Mouse (Mus musculus) heart, postnatal 36 days (tissue): ENCODE data around the gene C87436. TPM values are rescaled to one million over a fixed set of nuclear protein-coding genes. Genes with fewer than 3 reads are reported as not detected.

Experiments used
- DNase-seq, 2 experiments: peaks; one replicate each; pipeline ENCODE4 v3.0.0; 2021 to 2022
- intact Hi-C: fragments of 180-260 bp; cut with DNase I; formaldehyde crosslinking; loops from one replicate; pipeline ENCODE4 v1.15.1; 2025
- total RNA-seq, 2 experiments: library from RNA; stranded (reverse); gene quantifications; 2 replicates each; pipeline ENCODE4 v1.2.3; 2021

Gene C87436
- total RNA-seq, 2 experiments from 2014 or later: 9.6 to 10.9 TPM

DNA sequence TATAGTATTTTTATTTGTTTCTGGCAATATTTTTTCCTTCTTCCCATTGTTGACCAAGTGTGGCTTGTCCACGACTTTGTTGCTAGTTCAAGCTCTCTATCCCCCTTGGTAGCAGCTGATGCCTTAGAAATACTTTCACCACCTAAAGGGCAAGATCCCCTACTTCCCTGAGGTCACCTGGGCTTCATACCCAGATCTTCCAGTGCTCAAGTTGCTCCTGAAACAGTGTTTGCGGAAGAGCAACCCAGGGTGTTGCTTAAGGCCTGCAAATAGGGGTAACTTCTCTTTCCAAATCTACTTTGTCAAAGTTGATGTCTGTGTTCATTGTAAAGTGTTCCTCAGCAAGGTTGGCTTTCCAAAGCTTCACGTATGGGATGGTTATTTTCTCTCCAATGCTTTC is 18.9 kb upstream of the C87436 start:
- DNase-seq: no peak
- intact Hi-C loops: no loop called here

DNA sequence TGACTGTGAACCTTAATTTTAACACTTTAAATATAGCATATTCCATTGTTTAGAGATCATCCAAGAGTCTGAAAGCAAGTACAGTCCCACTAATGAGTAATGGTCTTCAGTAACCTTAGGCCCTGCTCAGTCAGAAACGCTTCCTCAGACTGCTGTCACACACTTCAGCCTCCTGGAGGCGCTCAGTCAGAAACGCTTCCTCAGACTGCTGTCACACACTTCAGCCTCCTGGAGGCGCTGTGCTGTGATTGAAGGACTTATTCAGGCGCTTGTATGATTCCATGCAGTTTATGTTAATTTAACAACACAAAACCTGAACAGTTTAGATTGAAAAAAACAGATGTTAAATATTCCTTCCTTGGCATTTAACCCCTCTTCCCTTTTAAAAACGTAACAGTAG is 17.7 kb upstream of the C87436 start:
- no peak for DNase-seq
- intact Hi-C loops: no loop called here

DNA sequence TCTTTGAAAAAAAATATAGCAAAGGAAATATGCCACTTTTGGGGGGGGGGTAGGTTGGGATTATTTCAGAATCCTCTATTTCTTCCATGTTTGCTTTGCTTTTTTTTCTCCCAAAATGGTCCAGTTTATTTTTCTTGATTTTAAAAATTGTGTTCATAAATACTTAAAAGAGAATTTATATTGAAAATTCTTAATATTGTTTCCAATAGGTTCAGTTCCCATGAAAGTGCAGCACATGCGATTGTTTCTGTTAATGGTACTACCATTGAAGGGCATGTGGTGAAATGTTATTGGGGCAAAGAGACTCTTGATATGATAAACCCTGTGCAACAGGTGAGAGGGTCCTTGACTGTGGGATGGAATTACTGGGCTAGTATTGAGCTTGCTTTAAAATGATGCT is 11.8 kb upstream of the C87436 start, which contains the start of gene Gm44790:
Gene Gm44790, plus strand, starts transcription at position 301 of the 400 bp plus-strand sequence.
- intact Hi-C loops: no loop called here
- no peak for DNase-seq

DNA sequence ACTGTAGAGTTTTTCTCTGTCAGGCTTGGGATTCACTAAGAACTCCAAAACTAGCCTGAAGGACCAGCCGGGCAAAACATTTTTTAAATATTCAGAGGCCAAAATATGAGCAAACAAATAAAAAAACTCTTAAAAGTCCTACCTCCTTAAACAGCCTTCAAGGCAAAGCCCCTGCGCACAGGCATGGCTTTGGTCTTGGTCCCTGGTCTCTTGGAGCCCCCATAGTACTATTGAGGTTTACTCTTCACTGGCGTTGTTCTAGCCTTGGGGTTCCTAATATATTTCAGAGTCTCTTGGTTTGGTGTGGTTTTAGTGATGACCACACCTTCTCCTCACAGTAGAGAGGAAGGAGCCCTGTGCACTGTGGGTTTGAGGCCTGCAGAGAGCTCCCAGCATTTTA is 6.6 kb upstream of the C87436 start:
- intact Hi-C loops: no loop called here
- DNase-seq: no peak

DNA sequence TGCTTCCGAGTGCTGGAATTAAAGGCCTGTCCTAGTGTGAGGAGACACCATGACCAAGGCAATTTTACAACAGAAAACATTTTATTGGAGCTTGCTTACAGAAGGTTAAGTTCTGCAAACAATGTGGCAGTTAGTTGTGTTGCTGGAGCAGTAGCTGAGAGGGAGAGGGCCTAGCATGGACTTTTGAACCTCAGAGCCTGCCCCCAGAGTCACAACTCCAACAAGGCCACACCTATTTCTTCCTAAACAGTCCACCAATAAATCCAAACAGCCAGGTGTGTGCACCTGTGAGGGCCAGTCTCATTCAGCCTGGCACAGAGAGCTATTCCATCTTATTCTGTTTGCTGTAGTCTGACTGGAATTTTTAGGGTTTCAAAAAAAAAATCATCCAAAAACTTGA is 4.5 kb upstream of the C87436 start:
- no peak for DNase-seq
- intact Hi-C loops: no loop called here

DNA sequence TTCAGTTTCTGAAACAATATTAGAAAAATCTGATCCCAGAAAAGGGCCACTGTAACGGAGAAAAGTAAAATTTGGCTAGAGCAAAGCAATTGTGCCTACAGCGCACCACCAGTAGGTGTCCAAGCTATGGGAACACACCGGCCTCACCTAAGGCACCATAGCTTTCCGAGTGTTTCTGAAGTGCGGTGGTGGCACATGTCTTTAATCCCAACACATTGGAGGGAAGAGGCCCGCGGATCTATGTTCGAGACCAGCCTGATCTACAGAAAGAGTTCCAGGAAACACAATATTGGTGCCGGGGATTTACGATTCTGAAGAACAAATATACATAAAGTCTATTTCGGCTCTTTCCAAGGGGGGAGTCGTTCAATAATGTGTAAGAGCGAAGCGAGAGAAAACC is 463 bp upstream of the C87436 start:
- DNase-seq: peak in 1 of 2 experiments; percentile 41
- intact Hi-C loops: loop anchor here (1.0 to 2.0 kb wide), 5 partner anchors 33 to 233 kb away; partner anchors contain the start of genes Fam136a and Tia1

DNA sequence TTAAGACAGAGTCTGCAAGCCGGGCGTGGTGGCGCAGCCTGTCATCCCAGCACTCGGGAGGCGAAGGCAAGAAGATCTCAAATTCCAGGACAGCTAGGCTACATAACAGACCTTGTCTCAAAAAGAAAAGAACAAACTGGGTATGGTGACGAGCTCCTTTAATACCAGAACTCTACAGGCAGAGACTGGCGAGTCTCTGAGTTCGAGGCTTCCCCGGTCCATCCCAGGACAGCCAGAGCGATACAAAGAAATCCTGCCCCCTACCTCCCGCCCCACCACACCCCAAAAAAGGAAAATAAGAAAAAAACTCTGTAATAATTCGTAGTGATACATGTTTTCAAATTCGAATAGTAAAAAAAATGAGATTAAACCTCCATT is 934 bp downstream of the C87436 start:
- DNase-seq: no peak
- intact Hi-C loops: loop anchor here (2.0 kb wide), 4 partner anchors 32 to 232 kb away; partner anchors contain the start of genes Fam136a and Tia1

DNA sequence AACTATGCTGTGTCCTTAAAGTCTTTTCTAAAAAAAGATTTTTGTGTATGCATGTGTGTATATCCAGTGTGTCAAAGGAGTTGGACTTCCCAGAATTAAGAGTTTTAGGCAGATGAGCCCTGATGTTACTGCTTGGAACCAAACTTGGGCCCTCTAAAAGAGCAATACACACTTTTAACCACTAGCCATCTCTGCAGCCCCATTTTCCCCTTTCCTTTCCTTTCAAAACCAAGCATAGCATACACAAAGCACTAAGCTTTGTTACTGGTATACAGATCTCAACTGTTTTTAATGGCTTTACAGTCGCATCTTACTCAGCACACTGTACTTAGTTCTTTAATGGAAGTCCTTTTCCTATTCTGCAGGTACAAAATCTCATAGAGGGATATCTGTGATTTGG is 1.4 kb downstream of the C87436 start:
- intact Hi-C loops: loop anchor here (2.0 kb wide), 4 partner anchors 31 to 231 kb away; partner anchors contain the start of genes Fam136a and Tia1

DNA sequence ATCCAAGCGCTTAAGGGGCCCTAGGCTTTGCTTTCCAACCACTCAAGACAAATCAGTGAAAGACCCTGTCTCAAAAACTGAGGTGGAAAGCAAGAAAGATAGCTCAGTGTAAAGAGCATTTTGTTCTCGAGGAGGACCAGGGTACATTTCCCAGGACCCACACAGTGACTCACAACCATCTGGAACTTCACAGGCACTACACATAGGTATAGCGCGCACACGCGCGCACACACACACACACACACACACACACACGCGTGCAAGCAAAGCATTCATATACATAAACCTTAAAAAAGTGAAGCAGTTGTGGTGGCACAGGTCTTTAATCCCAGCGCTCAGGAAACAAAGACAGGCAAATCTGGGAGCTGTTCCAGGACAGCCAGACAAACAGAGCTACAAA is 3.4 kb downstream of the C87436 start:
- DNase-seq: no peak
- intact Hi-C loops: no loop called here

More for the DNA sequence above, 1.4 kb downstream of the C87436 start:
- no peak for DNase-seq

DNA sequence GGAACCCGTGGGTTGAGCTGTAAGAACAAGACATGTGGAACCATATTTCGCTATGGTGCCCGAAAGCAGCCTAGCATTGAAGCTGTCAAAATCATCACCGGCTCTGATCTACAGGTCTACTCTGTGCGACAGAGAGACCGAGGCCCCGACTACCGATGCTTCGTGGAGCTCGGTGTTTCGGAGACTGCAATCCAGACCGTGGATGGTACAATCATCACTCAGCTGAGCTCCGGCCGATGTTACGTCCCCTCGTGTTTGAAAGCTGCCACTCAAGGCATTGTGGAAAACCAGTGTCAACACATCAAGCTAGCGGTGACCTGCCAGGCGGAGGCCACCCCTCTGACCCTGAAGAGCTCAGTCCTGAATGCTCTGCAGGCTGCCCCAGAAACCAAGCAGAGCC is 7.4 kb downstream of the C87436 start:
- intact Hi-C loops: no loop called here
- no peak for DNase-seq

DNA sequence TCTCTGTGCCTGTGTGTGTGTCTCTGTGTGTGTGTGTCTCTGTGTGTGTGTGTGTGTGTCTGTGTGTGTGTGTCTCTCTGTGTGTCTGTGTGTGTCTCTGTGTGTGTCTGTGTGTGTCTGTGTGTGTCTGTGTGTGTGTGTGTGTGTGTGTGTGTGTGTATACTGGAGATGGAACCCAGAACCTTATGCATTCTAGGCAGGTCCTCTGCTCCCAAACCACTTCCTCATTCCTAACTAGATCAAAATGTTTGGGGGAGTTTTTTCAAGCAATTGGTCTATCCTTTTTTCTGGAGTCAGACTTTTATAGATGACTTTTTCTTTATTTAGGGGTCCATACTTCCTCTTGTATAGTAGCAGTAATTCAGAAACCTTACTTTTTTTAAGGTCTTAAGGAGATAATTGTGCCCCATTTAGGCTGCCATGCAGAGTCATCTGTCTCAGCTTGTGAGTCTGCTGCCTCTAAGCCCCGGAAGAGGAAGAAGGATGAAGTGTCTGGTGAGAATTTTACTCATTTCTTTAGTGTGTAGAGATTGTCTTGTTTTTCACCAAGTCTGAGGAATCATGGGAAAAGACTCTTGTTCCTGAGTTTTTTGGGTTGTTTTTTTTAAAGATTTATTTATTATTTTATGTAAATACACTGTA is 8.9 kb downstream of the C87436 start:
- intact Hi-C loops: no loop called here
- no peak for DNase-seq

DNA sequence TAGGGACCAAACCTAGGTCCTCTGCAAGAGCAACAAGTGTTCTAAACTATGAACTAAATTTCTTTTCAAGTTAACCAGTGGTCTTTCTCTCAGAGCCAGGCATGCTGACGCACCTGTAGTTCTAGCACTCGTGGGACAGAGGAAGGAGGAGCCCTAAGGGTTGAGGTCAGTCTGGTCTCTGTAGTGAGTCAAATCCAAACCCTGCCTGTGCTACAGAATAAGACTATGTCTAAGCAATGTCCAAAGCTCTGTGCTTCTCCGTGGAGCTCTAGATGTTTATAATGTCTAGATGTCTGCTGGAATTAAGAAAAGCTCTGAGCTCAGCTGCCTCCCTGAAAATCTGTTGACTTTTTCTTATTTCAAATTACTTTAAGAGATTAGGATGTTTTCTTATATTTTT is 18.6 kb downstream of the C87436 start:
- no peak for DNase-seq
- intact Hi-C loops: no loop called here

DNA sequence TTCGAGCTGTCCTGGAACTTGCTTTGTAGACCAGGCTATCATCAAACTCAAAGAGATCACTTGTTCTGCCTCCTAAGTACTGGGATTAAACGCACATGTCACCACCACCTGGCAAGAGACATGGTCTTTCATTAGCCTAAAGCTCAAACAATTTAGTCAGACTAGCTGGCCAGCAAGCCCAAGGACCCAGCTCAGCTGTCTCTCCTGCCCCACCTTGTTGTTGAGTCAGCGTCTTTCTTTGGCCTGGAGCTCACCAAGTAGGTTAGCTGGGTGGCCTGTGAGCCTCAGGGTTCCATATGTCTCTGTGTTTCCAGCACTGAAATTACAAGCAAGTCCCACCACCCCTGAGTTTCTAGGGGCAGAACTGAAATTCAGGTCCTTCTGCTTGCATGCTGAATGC is 24.9 kb downstream of the C87436 start:
- intact Hi-C loops: no loop called here
- DNase-seq: no peak

DNA sequence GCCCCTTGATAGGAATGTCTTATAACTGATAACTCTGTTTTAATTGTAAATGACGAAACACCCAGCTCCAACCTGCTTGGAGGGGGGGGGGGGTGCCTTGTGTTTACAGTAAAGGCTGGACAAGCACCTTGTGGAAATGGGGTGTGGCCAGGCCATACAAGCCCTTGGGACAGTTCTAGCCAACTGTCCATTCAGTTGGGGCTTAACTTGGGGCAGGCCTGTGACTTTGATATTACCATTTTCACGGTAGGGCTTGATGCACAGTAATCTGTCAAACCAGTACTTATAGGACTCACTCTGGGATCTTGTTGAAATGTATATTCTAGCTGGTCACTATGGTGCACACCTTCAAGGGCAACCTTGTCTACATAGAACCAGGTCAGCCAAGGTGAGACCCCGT is 33.1 kb downstream of the C87436 start:
- intact Hi-C loops: loop anchor here (1.0 to 2.0 kb wide), 3 partner anchors 33 to 197 kb away; partner anchors contain the start of genes C87436 and Mxd1
- peak in 1 of 2 experiments; percentile 6 for DNase-seq

DNA sequence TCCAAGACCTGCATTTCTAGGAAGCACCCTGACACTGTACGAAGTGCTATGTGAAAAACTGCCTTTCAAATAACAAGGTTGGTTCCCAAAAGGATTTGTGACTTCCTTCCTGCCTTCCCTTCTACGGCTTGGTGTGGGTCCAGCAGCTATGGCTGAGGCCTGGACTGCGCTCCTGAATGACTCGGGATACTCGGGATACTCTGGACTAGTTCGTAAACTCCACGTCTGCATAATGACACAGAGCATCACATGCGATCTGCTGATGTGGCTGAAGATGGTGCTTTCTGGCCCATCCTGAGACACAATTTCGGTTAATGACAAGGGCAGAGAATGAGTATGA is 33.6 kb downstream of the C87436 start:
- no peak for DNase-seq
- intact Hi-C loops: loop anchor here (1.0 to 2.0 kb wide), 5 partner anchors 25 to 197 kb away; partner anchors contain the start of genes C87436, Mxd1 and Pcbp1

DNA sequence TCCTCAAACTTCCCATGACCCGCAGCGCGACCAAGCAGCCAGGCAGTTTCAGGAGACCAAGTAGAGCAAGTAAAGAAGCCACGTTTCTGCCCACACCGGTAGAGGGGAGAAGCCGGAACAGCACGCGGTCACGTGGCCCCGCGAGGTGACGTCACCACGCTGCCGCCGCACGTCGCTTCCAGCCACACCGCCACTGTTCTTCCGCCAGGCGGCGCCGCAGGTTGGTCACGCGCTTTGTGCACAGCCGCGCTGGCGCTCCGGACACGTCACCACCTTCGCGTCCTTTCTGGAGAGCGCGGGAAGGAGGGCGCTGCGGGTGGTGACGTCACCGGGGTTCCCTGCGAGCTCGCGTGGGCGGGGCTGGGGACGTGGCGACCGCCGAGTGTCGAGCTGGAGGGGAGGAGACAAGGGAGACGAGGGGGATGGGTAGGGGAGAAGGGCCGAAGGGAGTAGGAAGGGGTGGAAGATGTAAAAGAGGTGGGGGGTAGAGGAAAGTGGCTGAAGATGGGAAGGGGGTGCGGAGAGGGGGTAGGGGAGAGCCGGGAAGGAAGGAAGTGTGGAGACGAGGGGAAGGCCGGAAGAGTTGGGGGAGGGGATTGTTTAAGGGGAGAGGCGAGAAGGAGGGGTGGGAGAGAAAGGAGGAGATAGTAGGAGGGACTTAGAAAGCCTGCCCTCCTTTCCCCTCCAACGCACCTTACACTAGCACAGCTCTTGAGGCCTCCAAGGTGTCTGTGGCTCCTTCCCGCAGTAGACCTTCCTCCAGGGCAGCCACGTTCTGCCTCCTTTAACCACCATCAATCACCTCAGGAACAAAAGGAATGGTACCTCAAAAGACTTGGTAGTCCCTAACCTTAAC is 34.2 kb downstream of the C87436 start:
- peak; percentile 100 for DNase-seq
- intact Hi-C loops: loop anchor here (1.0 to 2.0 kb wide), 2 partner anchors 24 to 54 kb away; partner anchors contain the start of gene Pcbp1

DNA sequence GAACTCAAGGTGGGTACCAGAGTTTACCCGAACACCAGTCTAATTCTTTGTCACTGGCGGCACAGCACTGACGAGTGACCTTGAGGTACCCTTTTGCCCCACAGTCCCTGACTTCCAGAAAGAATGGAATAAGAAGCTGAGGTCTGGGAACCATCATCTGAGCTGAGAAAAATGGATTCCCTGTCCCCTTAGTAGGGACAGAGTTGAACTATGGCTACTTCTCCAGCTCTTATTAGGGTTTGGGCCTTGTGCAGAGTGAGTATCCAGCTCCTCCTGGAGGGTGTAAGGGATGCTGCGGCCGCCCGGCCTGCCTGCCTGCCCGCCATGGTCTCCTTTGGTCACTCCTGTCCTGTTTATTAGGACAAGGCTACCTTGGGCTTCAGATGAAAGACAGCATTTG is 34.9 kb downstream of the C87436 start:
- peak in 1 of 2 experiments; percentile 34 for DNase-seq
- intact Hi-C loops: loop anchor here (2.0 kb wide), 1 partner anchor 24 kb away; no protein-coding TSS in a partner anchor

DNA sequence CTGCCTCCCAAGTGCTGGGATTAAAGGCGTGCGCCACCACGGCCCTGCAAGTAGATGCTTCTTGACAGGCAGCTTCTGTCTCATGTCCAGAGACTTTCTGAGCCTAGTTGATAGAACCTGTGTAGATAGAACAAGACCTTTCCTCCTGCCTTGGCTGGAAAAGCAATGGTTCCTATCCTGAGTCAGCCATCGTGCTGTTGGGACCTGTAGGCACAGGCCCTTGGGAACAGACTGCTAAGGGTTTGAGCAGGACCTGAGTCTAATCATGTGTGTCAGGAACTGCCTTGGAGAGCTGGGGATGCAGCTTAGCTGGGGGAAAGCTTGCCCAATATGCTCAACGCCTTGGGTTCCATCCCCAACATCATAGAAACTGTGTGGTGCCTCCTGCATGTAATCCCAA is 35.9 kb downstream of the C87436 start:
- intact Hi-C loops: no loop called here
- DNase-seq: no peak

DNA sequence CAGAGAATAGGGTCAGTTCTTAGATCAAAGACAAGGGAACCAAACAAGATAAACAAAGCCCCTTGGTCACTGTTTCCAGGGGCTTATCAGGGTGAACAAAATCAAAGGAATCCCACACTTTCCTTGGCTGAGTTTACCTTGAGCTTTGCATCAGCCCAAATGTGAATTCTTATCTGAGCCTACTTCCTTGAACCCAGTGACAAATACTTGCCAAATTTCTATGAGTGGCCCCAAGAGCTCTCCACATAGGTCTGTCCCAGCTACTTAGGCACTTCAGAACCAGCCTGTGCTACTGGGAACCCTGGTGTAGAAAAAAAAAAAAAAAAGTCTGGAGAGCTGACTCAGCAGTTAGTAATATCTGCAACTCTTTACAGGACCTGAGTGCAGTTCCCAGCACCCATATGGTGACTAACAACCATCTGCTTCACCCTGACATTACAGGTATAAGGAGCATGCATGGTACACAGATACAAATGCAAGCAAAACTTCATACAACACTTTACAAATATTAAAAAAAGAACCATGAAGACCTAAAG is 36.5 kb downstream of the C87436 start:
- no peak for DNase-seq
- intact Hi-C loops: no loop called here

DNA sequence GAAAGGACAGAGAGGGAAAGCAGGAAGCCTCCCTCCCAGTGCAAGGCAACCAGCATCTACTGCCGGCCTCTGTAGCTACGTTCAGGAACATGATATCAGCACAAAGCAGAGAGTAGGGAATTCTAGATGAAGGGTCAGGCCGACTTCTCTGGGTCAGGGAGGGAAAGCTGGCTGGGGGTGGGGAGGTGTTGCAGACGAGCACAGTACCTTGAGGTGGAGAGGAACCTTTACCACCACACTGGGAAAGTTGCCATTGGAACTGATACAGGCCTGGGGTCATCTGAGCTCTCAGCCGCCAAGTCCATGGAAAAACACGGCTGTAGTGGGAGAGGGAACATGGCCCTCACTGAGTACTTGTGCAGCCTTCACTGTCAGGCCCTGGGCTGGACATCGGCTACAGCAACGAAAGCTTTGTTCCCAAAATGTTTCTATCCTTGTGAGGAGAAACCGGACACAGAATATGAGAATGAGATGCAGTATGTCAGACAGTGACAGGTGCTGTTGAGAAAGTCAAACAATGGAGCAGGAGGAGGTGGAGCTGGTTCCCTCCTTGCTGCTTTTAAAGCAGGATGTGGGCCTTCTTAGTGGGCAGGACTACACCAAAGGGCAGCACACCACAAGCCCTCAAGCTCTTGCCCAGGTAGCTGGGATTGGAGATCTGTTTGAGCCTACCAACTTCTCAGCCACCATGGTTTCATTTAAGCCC is 37.4 kb downstream of the C87436 start:
- intact Hi-C loops: no loop called here
- peak in 1 of 2 experiments; percentile 69 for DNase-seq

DNA sequence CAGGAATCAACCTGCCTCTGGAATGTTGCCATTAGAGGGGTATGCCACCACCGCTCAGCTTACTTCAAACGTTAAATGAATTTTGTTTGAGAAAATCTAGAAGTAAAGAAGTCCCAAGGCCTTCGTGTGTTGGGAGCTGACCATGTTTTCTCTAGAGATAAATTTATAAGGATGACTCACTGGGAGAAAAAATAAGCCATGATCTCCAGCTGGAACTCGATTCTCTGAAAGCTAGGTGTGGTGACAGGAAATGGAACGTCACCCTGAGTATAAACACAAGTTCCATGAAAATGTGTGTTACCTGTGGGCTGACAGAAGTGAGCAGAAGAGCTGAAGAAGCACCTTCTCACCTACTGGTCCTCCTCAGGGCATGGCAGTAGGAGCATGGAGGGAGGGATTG is 38.8 kb downstream of the C87436 start:
- DNase-seq: no peak
- intact Hi-C loops: no loop called here
